Mouse (Mus musculus) G1E-ER4 (cell line): ENCODE measurements around the gene Zfp420. TPM values are rescaled to one million over a fixed set of nuclear protein-coding genes. Genes with fewer than 3 reads are reported as not detected.

Source experiments
- GATA1 ChIP-seq: IDR thresholded peaks from one replicate; pipeline ENCODE4 v1.8.0; 2012; ENCODE audit warnings: low read length, inconsistent platforms
- polyA plus RNA-seq: library from polyadenylated mRNA; stranded (reverse); fragments of >175 nt; gene quantifications from 2 replicates; pipeline ENCODE4 v1.2.3, GENCODE M21; 2012

Zfp420 gene
- polyA plus RNA-seq, 1 experiment, result 0.35 TPM

- TF ChIP-seq GATA1, result no peak
Observed at GRCm38 (mm10) chr7:29874256-29874655, 14.5 kb downstream of the Zfp420 start.

GRCm38 (mm10) chr7:29880056-29880455, 20.3 kb downstream of the Zfp420 start:
- TF ChIP-seq GATA1, result no peak

GRCm38 (mm10) chr7:29880916-29881315, 21.1 kb downstream of the Zfp420 start:
- TF ChIP-seq GATA1, result no peak

- TF ChIP-seq GATA1, result no peak
Observed at GRCm38 (mm10) chr7:29890501-29890900, 30.7 kb downstream of the Zfp420 start.

- TF ChIP-seq GATA1, result no peak
Observed at GRCm38 (mm10) chr7:29892756-29893155, 33.0 kb downstream of the Zfp420 start.

GRCm38 (mm10) chr7:29898351-29898750, 38.6 kb downstream of the Zfp420 start:
- no peak for TF ChIP-seq GATA1

GRCm38 (mm10) chr7:29904101-29904500, 44.3 kb downstream of the Zfp420 start:
- no peak for TF ChIP-seq GATA1

- TF ChIP-seq GATA1, result peak; percentile 52
Observed at GRCm38 (mm10) chr7:29905966-29906681, 46.3 kb downstream of the Zfp420 start, which contains the start of gene Zfp27. TSS of gene Zfp27 (minus strand) at chr7:29906572.

- TF ChIP-seq GATA1, result no peak
Observed at GRCm38 (mm10) chr7:29906682-29907058, 46.9 kb downstream of the Zfp420 start.

- TF ChIP-seq GATA1, result no peak
Observed at GRCm38 (mm10) chr7:29907206-29907605, 47.4 kb downstream of the Zfp420 start.

GRCm38 (mm10) chr7:29908130-29908950, 48.6 kb downstream of the Zfp420 start, which contains the start of gene Zfp383:
TSS of gene Zfp383 (plus strand) at chr7:29908223.
- no peak for TF ChIP-seq GATA1

GRCm38 (mm10) chr7:29910252-29910651, 50.5 kb downstream of the Zfp420 start:
- no peak for TF ChIP-seq GATA1

- TF ChIP-seq GATA1, result no peak
Observed at GRCm38 (mm10) chr7:29912172-29912571, 52.4 kb downstream of the Zfp420 start.

- no peak for TF ChIP-seq GATA1
Observed at GRCm38 (mm10) chr7:29917371-29918061, 57.7 kb downstream of the Zfp420 start.

GRCm38 (mm10) chr7:29918062-29918453, 58.3 kb downstream of the Zfp420 start:
- no peak for TF ChIP-seq GATA1
